Mouse (Mus musculus): Measurements from ENCODE around the gene Celf1.

DNA sequence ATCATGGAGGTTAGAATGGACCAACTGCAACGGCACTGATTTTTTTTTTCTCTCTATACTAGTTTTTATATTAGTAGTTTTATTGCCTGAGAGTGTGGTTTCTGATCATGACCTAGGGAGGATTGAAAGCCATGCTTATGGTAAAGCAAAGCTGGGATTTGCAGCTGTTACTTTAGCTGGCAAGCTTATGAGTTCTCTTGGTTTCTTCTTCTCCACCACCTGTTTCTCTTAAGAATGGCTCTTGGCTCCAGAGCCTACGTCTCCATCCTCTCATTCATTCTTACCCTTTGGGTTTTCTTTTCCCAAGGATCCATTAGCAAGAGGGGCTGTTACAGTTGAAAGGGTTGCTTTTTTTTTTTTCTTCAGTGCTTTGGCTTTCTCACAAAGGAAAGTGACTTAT lies 1.6 kb downstream of the Celf1 start:
- TF ChIP-seq POLR2A (IDR thresholded peaks at IDR 0.05; ENCODE audit: insufficient read depth, low read depth, low read length), result no peak
- TF ChIP-seq CTCF (IDR thresholded peaks at IDR 0.05; ENCODE audit: insufficient read depth, low read depth, low read length), result no peak
